Mouse (Mus musculus) midbrain, embryonic 13.5 days (tissue): ENCODE results near the gene Abca8b. TPM values are rescaled to one million over a fixed set of nuclear protein-coding genes. Genes with fewer than 3 reads are reported as not detected.

Experiments used
- ATAC-seq: fragments of 200-750 bp; cut with Nextera tagmentation; 2 replicates; pipeline ENCODE4 v1.8.0; 2017; ENCODE audit warnings: mild to moderate bottlenecking, moderate TSS enrichment, moderate library complexity
- H3K27ac ChIP-seq: fragments of 300-500 bp; sonication (generic); 2 replicates; pipeline ENCODE4 v1.5.1; 2015; ENCODE audit warnings: inconsistent platforms, mild to moderate bottlenecking, moderate library complexity
- H3K27me3 ChIP-seq: fragments of 300-500 bp; sonication (generic); 2 replicates; pipeline ENCODE4 v1.6.1; 2015; ENCODE audit warnings: mild to moderate bottlenecking, inconsistent platforms
- H3K36me3 ChIP-seq: fragments of 300-500 bp; sonication (generic); 2 replicates; pipeline ENCODE4 v1.6.1; 2015; ENCODE audit warnings: mild to moderate bottlenecking, inconsistent platforms
- H3K4me1 ChIP-seq: fragments of 300-500 bp; sonication (generic); replicated peaks from 2 replicates; pipeline ENCODE4 v1.6.1; 2015; ENCODE audit warnings: inconsistent platforms
- H3K4me2 ChIP-seq: fragments of 300-500 bp; sonication (generic); replicated peaks from 2 replicates; pipeline ENCODE4 v1.6.1; 2015; ENCODE audit warnings: moderate library complexity, mild to moderate bottlenecking, inconsistent platforms
- H3K4me3 ChIP-seq: fragments of 300-500 bp; sonication (generic); replicated peaks from 2 replicates; pipeline ENCODE4 v1.5.1; 2015; ENCODE audit warnings: mild to moderate bottlenecking, inconsistent platforms
- H3K9ac ChIP-seq: fragments of 300-500 bp; sonication (generic); replicated peaks from 2 replicates; pipeline ENCODE4 v1.6.1; 2015; ENCODE audit warnings: mild to moderate bottlenecking, inconsistent platforms
- H3K9me3 ChIP-seq: fragments of 300-500 bp; sonication (generic); 2 replicates; pipeline ENCODE4 v1.6.1; 2016; ENCODE audit warnings: mild to moderate bottlenecking, inconsistent platforms
- WGBS: fragments of 180-500 bp; shearing (Covaris S2); methylation state at CpG from one replicate; pipeline ENCODE4 v1.1.7; 2015; 5-methylcytosine and 5-hydroxymethylcytosine counted together
- polyA plus RNA-seq: library from polyadenylated mRNA; unstranded; fragments of >200 nt; fragmentation: Nextera tagmentation; extraction: Ambion mirVana; gene quantifications from 2 replicates; pipeline ENCODE4 v1.2.1, GENCODE M21; 2015

Gene Abca8b
- polyA plus RNA-seq, 1 experiment from 2014 or later: 0.97 TPM

GRCm38 (mm10) chr11:109889595-109889994 lies 106.0 kb downstream of the Abca8b start:
- Histone ChIP-seq H3K4me2 (no peak overlapping the region), H3K4me1 (no peaks in the 10 kb centered on the region), H3K27ac (no peak overlapping the region), H3K36me3 (no peaks in the 10 kb centered on the region), H3K4me3 (no peak overlapping the region), H3K9me3 (no peaks in the 10 kb centered on the region), H3K9ac (no peak overlapping the region), H3K27me3 (no peaks in the 10 kb centered on the region)
- WGBS: 99% methylated on average over 4 of the region's 4 CpGs
- ATAC-seq: no peak

DNA sequence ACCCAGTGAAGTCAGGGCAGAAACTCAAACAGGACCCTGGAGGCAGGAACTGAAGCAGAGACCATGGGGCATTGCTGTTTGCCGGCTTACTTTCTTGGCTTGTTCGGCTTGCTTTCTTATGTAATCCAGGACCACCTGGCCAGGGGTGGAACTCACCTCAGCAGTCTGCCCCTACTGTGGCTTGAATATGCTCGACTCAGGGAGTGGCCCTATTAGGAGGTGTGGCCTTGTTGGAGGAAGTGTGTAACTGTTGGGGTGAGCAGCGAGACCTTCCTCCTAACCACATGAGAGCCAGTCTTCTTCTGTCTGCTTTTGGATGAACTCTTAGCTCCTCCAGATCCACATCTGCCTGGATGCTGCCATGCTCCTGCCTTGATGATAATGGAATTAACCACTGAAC lies 108.9 kb downstream of the Abca8b start:
- no peak for ATAC-seq
- Histone ChIP-seq H3K4me1 (no peaks in the 10 kb centered on the region), H3K36me3 (no peaks in the 10 kb centered on the region), H3K27ac (no peak overlapping the region), H3K9ac (no peak overlapping the region), H3K4me3 (no peak overlapping the region), H3K27me3 (no peaks in the 10 kb centered on the region), H3K9me3 (no peaks in the 10 kb centered on the region), H3K4me2 (no peak overlapping the region)
- WGBS: 93% methylated on average over 4 of the region's 4 CpGs

- WGBS: 89% methylated on average over 3 of the region's 3 CpGs
- H3K4me3 ChIP-seq: no peak overlapping the region
- H3K4me1 ChIP-seq: no peaks in the 10 kb centered on the region
- H3K9ac ChIP-seq: no peak overlapping the region
- no peaks in the 10 kb centered on the region for H3K36me3 ChIP-seq
- H3K4me2 ChIP-seq: no peak overlapping the region
- H3K27me3 ChIP-seq: no peaks in the 10 kb centered on the region
- H3K9me3 ChIP-seq: no peaks in the 10 kb centered on the region
- no peak for ATAC-seq
- H3K27ac ChIP-seq: no peak overlapping the region
Measured at GRCm38 (mm10) chr11:109885521-109885920, 110.1 kb downstream of the Abca8b start.

DNA sequence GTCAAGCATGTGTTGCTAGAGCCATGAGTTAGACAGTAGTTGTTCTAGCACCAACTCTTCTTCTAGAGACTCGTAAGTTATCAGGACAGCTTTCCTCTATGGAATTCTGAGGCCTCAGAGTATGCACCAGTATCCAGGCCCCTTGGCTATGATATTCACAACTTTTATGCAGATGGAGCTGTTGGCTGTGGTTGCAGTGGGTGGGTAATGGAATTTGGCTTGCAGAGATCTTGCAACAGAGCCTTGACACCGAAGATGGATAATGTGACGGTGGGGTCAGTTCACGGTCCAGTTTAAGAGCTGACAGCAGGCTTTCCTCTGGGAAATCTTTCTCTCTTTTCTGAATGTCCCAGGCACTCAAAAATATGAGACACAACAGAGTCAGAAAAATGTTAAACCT lies 110.8 kb downstream of the Abca8b start:
- 93% methylated on average over 4 of the region's 4 CpGs for WGBS

GRCm38 (mm10) chr11:109884126-109884525 lies 111.5 kb downstream of the Abca8b start:
- H3K9ac ChIP-seq: no peak overlapping the region
- H3K27me3 ChIP-seq: no peaks in the 10 kb centered on the region
- no peak overlapping the region for H3K27ac ChIP-seq
- no peak overlapping the region for H3K4me2 ChIP-seq
- 66% methylated on average over 3 of the region's 3 CpGs for WGBS
- ATAC-seq: no peak
- H3K36me3 ChIP-seq: no peaks in the 10 kb centered on the region
- H3K9me3 ChIP-seq: no peaks in the 10 kb centered on the region
- no peak overlapping the region for H3K4me3 ChIP-seq
- H3K4me1 ChIP-seq: no peaks in the 10 kb centered on the region

More for the DNA sequence above, 110.8 kb downstream of the Abca8b start:
- no peaks in the 10 kb centered on the region for H3K9me3 ChIP-seq
- H3K27me3 ChIP-seq: no peaks in the 10 kb centered on the region
- no peak overlapping the region for H3K27ac ChIP-seq
- H3K4me3 ChIP-seq: no peak overlapping the region
- H3K9ac ChIP-seq: no peak overlapping the region
- H3K4me2 ChIP-seq: no peak overlapping the region
- no peak for ATAC-seq
- H3K4me1 ChIP-seq: no peaks in the 10 kb centered on the region
- no peaks in the 10 kb centered on the region for H3K36me3 ChIP-seq

Other genes with a start within 250 kb of the Abca8b start
- not detected in 2 replicates for gene 1700012B07Rik, start 167.8 kb downstream of the Abca8b start, polyA plus RNA-seq
- 0.24 and 0.31 TPM in 2 replicates for gene Abca8a, start 100.1 kb upstream of the Abca8b start, polyA plus RNA-seq
- gene Abca9, start 172.4 kb upstream of the Abca8b start, polyA plus RNA-seq: 2.8 and 3.0 TPM in 2 replicates